Mouse (Mus musculus) heart, postnatal 10 days (tissue): ENCODE measurements at regions not wholly inside any gene's neighbourhood (a gene's known extent, or its start where the extent isn't known, plus 50 kb on each side); places are given as distances from the start of the nearest gene placed in this dataset.

ENCODE experiments used
- DNase-seq, 2 experiments: peaks; one replicate each; pipeline ENCODE4 v3.0.0; 2021
- intact Hi-C: fragments of 180-260 bp; cut with DNase I; formaldehyde crosslinking; loops from one replicate; pipeline ENCODE4 v1.15.1; 2025

- no peak for DNase-seq
- intact Hi-C loops, result no loop called here
Measured at GRCm38 (mm10) chr9:6552731-6553130, 283.1 kb upstream of the Ddi1 start.

DNA sequence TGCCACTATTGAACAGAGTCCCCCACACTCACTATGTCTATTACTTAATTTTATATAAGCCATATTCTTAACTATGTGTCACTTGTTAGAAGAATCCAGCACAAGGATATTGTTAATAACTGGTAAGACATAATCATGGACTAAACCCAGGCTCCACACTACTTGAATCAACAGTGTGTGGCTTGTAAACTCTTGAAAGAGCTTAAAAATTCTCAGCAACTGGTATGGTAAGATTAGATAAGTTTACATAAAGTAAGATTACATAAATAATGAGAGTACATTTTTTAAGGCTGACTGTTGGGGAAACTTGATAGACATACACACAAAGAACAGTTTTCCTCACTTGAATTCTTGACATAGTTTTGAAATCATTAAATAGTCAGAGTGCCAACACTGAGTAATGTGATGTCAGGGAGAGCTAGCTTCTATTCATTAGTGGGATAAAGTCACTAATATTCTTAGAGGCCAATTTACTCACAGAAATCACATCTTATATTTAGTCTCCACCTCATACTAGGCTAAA lies 270.6 kb upstream of the Ddi1 start:
- no peak for DNase-seq
- intact Hi-C loops, result no loop called here

GRCm38 (mm10) chr9:6528836-6529235 lies 259.2 kb upstream of the Ddi1 start:
- intact Hi-C loops, result no loop called here
- no peak for DNase-seq

- no peak for DNase-seq
- intact Hi-C loops, result no loop called here
Measured at GRCm38 (mm10) chr9:6517194-6517593, 247.5 kb upstream of the Ddi1 start.

GRCm38 (mm10) chr9:6497786-6498185 lies 228.1 kb upstream of the Ddi1 start:
- DNase-seq, result no peak
- intact Hi-C loops, result no loop called here

DNA sequence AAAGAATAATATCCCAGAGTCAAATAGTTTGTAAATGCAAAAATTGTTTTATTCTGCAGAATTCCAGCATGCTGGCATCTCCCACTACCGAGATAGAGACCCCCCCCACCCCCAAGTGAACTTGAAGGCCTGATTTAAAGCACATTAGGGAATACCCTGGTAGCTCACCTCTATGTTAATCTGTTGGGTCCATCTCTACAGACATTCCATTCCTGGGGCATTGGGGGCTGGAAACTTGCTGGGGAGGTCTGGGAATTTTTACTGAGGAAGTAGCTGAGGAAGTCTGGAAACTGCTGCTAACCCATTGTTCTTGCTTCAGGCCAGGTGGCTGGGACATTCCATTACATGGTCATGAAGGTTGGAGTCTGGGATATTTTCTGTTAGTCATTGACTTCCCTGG lies 210.8 kb upstream of the Ddi1 start:
- intact Hi-C loops, result no loop called here
- DNase-seq, result peak in 1 of 2 experiments; percentile 2

- intact Hi-C loops, result no loop called here
- no peak for DNase-seq
Measured at GRCm38 (mm10) chr9:6454542-6454941, 184.9 kb upstream of the Ddi1 start.

DNA sequence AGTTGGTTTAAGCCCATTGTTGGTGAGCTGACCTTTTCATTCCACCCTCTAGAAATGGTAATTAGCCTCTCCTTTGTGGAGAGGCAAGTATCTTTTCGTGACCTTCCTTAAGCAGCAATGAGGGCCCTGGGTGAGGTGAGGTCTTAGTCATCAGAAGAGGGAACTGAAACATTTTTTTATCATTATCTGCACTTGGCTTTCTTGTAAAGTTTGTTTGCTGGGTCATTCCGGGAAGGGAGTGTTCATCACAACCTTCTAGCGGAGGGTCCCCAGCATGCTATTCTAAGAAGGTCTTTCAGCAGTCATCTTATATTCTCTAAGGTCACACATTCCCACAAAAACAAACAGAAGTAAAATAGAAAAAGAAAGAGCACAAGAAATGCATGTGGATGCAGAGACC lies 165.6 kb upstream of the Ddi1 start:
- intact Hi-C loops, result no loop called here
- DNase-seq, result no peak

- intact Hi-C loops, result no loop called here
- DNase-seq, result no peak
Measured at GRCm38 (mm10) chr9:6433813-6434456, 164.3 kb upstream of the Ddi1 start.

DNA sequence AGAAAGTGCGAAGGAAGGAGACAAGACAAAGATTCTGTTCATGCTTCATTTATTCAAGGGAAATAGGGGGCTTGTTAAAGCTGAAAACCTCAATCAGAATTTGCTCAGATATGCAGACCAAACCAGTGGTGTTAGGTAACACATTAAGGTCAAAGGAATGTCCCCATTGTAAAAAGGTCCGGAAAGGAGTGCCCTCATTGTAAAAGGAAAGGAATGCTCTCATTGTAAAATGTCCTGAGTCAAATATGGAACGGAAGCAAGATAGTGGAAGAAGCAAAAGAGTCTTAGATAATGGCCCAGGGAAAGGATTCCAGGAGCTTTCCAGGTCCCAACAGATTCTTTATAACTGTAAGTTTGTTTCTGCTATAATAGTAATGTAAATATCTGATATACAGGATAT lies 161.2 kb upstream of the Ddi1 start:
- peak in 1 of 2 experiments; percentile 12 for DNase-seq
- intact Hi-C loops, result no loop called here

GRCm38 (mm10) chr9:6430437-6430836 lies 160.8 kb upstream of the Ddi1 start:
- DNase-seq, result no peak
- intact Hi-C loops, result no loop called here
